Mouse (Mus musculus) cerebellum, adult 2 months (tissue): ENCODE measurements around the gene Eif4g1. TPM values are rescaled to one million over a fixed set of nuclear protein-coding genes. Genes with fewer than 3 reads are reported as not detected.
"Not testable (repeated sequence)": the region's sequence is repeated elsewhere in the genome, so short reads cannot be mapped to it uniquely, and the experiment has no call there.

ENCODE experiments used
- DNase-seq, 2 experiments: peaks; one replicate each; pipeline ENCODE4 v3.0.0; 2021
- H3K27ac ChIP-seq: fragments of 200-500 bp; 2 replicates; pipeline ENCODE4 v1.5.1; 2012; ENCODE audit warnings: low read length, control low read depth, inconsistent platforms; ENCODE audit not compliant: insufficient read depth
- H3K27me3 ChIP-seq: fragments of 200-500 bp; 2 replicates; pipeline ENCODE4 v1.6.1; 2012; ENCODE audit warnings: inconsistent platforms, mild to moderate bottlenecking, low read length, moderate library complexity; ENCODE audit not compliant: control insufficient read depth, insufficient read depth
- H3K4me1 ChIP-seq: fragments of 200-500 bp; 2 replicates; pipeline ENCODE4 v1.6.1; 2011; ENCODE audit warnings: low read length; ENCODE audit not compliant: control insufficient read depth, insufficient read depth
- H3K4me3 ChIP-seq: fragments of 200-500 bp; replicated peaks from 2 replicates; pipeline ENCODE3; 2011; ENCODE audit warnings: mild to moderate bottlenecking, low read depth, low read length, control low read depth; ENCODE audit not compliant: insufficient read depth
- CTCF ChIP-seq: fragments of 200-500 bp; IDR thresholded peaks from 2 replicates; pipeline ENCODE4 v1.5.1; 2011; ENCODE audit warnings: low read depth, mild to moderate bottlenecking, control low read depth, low read length, moderate library complexity, borderline replicate concordance; ENCODE audit not compliant: insufficient read depth
- POLR2A ChIP-seq: fragments of 200-500 bp; IDR thresholded peaks from 2 replicates; pipeline ENCODE4 v1.6.1; 2011; ENCODE audit warnings: low read length, control low read depth, borderline replicate concordance; ENCODE audit not compliant: insufficient read depth
- WGBS: fragments of 180-500 bp; shearing (Covaris S2); methylation state at CpG from one replicate; pipeline ENCODE4 v1.1.7; 2018; 5-methylcytosine and 5-hydroxymethylcytosine counted together
- polyA plus RNA-seq: library from polyadenylated mRNA; depleted of rRNA; stranded (reverse); fragments of >200 nt; gene quantifications from 2 replicates; pipeline ENCODE4 v1.2.3, GENCODE M21; 2012; rRNA removed

The Eif4g1 gene
- polyA plus RNA-seq, result 184 and 193 TPM in 2 replicates

DNA sequence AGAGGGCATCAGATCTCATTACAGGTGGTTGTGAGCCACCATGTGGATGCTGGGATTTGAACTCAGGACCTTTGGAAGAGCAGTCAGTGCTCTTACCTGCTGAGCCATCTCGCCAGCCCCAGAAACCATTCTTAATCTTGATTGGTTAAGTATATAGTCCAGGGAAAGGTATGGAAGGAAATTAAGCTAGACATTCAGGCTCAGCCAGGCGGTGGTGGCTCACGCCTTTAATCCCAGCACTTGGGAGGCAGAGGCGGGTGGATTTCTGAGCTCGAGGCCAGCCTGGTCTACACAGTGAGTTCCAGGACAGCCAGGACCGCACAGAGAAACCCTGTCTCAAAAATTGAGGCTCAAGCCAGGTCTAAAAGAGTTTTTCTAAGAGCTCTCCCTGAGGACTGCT, at the start of gene Eif4g1:
TSS of gene Eif4g1 (plus strand) at position 301 of the 400 bp plus-strand sequence.
- 93% methylated on average over 4 of the region's 6 CpGs for WGBS
- H3K27ac ChIP-seq, H3K27me3 ChIP-seq, H3K4me3 ChIP-seq, DNase-seq, H3K4me1 ChIP-seq: not testable (repeated sequence)

DNA sequence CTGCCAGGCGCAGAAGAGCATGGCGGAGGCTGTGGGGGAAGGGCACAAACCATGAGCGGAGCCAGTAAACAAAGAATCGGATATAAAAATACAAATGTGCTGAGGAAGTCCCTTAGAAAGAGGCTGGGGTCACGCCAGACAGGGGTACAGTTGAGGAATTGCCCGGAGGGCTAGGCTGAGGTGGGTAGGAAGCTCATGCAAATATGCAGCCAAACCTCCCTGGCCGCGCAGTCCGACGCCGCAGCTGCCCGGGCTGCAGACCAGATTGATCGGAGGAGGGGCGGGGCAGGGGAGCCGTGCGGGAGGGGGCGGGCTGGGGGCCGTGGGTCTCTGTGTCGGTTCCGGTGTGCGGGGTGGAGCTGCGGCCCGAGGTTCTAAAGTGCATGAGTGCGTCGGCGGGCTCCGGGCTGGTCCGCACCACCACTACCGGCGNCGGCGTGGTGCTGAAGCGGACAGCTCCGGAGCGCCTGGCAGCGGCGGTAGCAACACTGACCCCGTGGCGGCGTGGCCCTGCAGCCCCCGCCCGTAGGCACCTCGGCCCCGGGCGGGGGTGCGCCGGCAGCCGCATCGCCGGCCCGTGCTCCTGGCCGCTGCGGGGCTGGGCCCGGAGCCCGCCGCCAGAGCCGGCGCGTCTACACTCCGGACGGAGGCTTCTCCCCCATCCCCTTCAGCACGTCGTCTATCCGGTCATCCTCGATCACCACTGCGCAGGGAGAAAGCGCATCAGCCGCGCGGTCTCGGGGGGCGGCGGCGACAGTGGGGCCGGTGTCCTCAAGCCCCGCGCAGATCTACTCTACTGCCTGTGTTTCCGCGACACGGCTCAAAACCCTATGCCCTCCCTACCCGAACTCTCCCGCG, 48.3 kb upstream of the Eif4g1 start:
- peak; percentile 20 to 57 for DNase-seq
- Histone ChIP-seq H3K27me3 (no peaks in the 10 kb centered on the region), H3K4me3 (peak overlapping the region; percentile 91), H3K27ac (0 out of 2 replicates have a peak overlapping the region, but pooled peaks have one; percentile 27), H3K4me1 (peaks cover 4% of the 10 kb centered on the region; the same call in 1 of the 2 replicates)
- WGBS, result 2% methylated on average over 80 of the region's 83 CpGs
- TF ChIP-seq POLR2A (no peak), CTCF (no peak)

DNA sequence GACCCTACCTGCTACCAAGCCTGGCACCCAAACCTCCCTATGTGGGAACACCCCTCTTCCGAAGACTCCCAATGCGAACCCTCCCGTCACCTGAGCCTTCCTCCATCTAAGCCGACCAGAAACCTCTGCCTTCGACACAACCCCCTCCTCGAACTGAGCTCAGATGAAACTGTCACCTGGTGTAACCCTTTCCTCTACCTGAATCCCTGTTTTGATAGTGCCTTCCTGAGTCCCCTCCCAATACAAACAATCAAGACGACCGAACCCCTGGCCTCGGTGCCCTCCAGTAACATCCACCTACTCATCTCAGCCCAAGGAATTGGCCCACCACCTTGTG, 47.7 kb upstream of the Eif4g1 start:
- peaks cover 4% of the 10 kb centered on the region; the same call in 1 of the 2 replicates for H3K4me1 ChIP-seq
- DNase-seq, result peak in 1 of 2 experiments; percentile 40
- WGBS, result under 1% methylated on average over 9 of the region's 9 CpGs
- H3K27ac ChIP-seq, result peak overlapping the region; percentile 87; the same call in 1 of the 2 replicates
- no peak for TF ChIP-seq POLR2A
- TF ChIP-seq CTCF, result no peak
- H3K27me3 ChIP-seq, result no peaks in the 10 kb centered on the region
- H3K4me3 ChIP-seq, result peak overlapping the region; percentile 91

DNA sequence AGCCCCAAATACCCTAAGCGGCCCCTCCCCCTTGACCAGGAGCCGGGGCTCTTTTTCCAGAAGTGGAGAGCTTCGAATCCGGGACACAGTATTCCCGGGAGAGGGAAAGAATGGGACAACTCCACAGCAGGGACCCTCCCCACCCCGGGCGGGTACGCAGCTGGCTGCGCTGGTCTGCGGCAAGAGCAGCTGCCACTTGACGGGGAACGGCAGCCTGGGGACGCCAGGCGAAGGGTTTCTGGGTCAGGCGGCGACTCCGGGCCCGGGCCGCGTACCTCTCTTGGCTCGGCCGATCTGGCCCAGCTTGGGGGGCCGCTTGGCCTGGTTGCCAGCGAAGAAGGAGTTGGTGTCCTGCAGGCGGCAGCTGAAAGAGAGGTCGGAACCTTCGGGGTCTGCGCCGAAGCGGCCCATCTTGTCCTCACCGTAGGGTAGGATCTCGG, 47.3 kb upstream of the Eif4g1 start:
- no peak for DNase-seq

DNA sequence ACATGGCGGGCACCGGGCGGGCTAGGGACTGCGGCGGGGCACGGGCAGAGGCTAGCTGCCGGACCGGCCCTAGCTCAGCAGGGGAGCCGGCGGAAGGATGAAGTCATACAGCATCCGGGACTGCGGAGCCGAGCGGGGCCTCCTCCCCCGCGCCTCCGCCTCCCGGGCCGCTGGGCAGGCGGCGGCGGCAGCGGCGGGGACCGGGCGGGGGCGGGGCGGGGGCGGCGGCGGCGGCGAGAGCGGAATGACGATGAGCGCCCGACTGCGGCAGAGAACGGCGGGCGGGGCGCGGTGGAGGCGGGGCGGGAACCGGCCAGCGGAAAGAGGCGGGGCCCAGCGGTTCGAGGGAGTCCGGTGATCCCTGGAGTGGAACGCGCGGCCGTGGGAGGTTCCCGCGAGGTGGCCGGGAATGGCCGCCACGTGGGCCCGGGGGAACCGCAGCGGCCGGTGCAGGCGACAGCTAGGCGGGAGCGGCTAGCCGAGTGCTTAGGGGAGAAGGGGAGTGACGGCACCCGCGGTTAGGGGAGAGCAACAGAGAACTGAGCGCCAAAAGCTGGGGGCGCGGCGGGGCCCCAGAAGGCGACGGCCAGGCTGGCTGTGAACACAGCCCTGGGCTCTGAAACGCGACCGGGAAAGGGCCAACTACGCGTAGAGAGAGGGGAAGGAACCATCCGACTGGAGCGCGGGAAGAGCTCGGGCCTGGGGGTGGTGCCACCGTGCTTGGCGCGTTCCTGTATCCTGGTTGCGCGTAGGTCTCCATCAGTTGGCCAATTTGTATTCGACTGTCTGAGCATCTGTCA, 46.7 kb upstream of the Eif4g1 start, which contains the start of gene Camk2n2:
TSS of gene Camk2n2 (minus strand) at position 97 of the 800 bp plus-strand sequence.
- WGBS, result 1% methylated on average over 74 of the region's 92 CpGs
- Histone ChIP-seq H3K4me3 (peak within 1 kb of the TSS; percentile 91), H3K27ac (peak within 1 kb of the TSS; percentile 87), H3K27me3 (no peaks in the 10 kb centered on the region), H3K4me1 (peaks cover 4% of the 10 kb centered on the region; the same call in 1 of the 2 replicates)
- peak; percentile 87 to 88 for DNase-seq
- TF ChIP-seq CTCF (no peak), POLR2A (peak; percentile 32; the same call in 1 of the 2 replicates)

More for the DNA sequence above, 47.3 kb upstream of the Eif4g1 start:
- Histone ChIP-seq H3K4me1 (peaks cover 4% of the 10 kb centered on the region; the same call in 1 of the 2 replicates), H3K4me3 (peak overlapping the region; percentile 91), H3K27ac (peak overlapping the region; percentile 87), H3K27me3 (no peaks in the 10 kb centered on the region)
- WGBS, result under 1% methylated on average over 32 of the region's 32 CpGs
- TF ChIP-seq CTCF (no peak), POLR2A (no peak)

DNA sequence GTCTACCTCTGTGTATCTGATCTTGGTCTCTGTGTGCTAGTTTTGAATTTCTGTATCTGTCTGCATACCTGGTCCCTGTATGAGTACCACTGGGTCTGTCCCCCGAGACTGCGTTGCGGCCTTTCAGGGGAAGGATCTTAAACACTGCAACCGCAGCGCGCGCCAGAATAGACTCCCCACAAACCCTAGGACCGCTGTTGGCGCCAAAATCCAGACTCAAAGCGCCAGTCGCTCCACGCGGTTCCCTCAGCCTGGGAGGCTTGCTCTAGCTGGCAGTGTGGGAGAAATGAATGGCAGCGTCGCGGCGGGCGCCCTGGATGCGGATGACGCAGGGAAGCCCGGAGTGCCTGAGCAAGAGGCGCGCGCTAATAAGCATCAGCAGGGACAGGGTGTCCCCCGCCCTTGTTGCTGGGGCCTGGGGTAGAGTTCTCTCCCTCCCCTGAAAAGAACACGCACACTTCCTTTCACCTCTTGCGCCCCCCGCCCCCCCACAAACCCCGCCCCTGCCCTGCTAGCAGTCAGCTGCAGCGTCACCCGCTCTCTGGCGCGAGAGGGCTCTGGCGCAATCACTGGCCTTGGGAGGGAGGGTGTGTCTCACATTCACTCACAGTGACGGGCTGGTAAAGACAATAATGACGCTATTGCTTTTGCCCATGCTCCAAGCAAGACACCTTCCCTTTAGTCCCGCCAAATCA, 46.0 kb upstream of the Eif4g1 start:
- H3K4me1 ChIP-seq, result peaks cover 4% of the 10 kb centered on the region; the same call in 1 of the 2 replicates
- DNase-seq, result peak; percentile 84 to 87
- peak overlapping the region; percentile 79 for H3K4me3 ChIP-seq
- peak overlapping the region; percentile 74 for H3K27ac ChIP-seq
- TF ChIP-seq POLR2A, result no peak
- no peak for TF ChIP-seq CTCF
- WGBS, result under 1% methylated on average over 37 of the region's 37 CpGs
- no peaks in the 10 kb centered on the region for H3K27me3 ChIP-seq

DNA sequence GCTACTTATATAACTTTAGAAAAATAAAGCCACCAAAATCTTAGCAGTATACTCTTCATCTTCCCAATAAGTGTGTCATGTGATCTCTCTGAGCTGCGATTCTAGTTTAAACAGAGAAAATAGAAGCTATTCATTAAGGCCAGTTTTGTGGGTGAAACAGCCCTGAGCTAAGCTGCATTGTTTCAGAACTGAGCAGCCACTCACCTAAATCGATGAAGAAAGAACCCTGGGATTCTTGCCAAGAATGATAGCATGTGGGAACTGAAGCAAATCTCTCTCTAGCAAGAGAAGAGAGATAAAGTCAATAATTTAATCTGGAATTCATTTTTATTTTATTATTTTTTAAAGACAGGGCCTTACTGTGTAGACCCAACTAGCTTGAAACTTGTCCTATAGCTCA, 44.9 kb upstream of the Eif4g1 start:
- Histone ChIP-seq H3K27me3 (no peaks in the 10 kb centered on the region), H3K4me1 (peaks cover 4% of the 10 kb centered on the region; the same call in 1 of the 2 replicates), H3K27ac (no peak overlapping the region), H3K4me3 (no peak overlapping the region)
- WGBS, result 32% methylated on average over 2 of the region's 2 CpGs
- no peak for TF ChIP-seq POLR2A
- TF ChIP-seq CTCF, result no peak
- DNase-seq, result no peak

DNA sequence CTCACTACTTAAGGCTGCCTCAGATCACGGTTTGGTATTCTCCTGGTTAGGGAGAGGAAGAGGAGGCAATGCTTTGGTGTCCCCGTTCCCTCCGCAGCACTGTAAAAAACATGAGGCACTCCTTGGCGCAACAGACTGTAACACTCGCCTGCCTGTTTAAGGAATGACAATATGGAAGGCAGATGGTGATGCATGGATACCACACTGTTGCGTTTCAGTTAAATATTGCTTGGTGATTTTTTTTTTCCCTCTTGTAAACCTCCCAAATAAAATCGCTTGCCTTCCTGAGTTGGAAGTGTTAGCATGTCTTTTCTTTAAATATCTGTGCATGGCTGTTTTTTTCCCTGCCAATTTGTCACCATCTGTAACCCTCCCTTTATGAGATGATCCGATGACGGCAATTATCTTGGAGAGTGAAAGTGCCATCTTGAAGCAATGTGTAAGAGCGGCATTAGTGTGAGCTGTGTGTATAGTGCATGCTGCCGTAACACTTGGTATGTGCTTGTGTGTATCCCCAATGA, 39.2 kb upstream of the Eif4g1 start:
- 34% methylated on average over 11 of the region's 11 CpGs for WGBS
- Histone ChIP-seq H3K4me1 (peaks cover 12% of the 10 kb centered on the region), H3K27me3 (no peaks in the 10 kb centered on the region), H3K27ac (no peak overlapping the region; the same call in 1 of the 2 replicates), H3K4me3 (peak overlapping the region; percentile 4)
- no peak for DNase-seq
- no peak for TF ChIP-seq POLR2A
- TF ChIP-seq CTCF, result no peak
